Mouse (Mus musculus) embryonic fibroblast, embryonic 13.5 days (primary cell): ENCODE data around the gene Tomm6.

Source experiments
- CTCF ChIP-seq: IDR thresholded peaks from 2 replicates; pipeline ENCODE4 v1.5.1; 2011; ENCODE audit warnings: mild to moderate bottlenecking, control low read depth, low read length, moderate library complexity, borderline replicate concordance; ENCODE audit not compliant: insufficient read depth
- POLR2A ChIP-seq: IDR thresholded peaks from 2 replicates; pipeline ENCODE4 v1.6.1; 2011; ENCODE audit warnings: low read depth, mild to moderate bottlenecking, control low read depth, low read length, moderate library complexity

GRCm38 (mm10) chr17:47688608-47689575 is 706 bp upstream of the Tomm6 start, which contains the start of gene Frs3:
- TF ChIP-seq CTCF (no peak), POLR2A (peak; percentile 58)
